Mouse (Mus musculus): Measurements from ENCODE around the gene Armh3. TPM values are rescaled to one million over a fixed set of nuclear protein-coding genes. Genes with fewer than 3 reads are reported as not detected.

Armh3 gene
- total and polyA plus RNA-seq, 3 experiments = 1.1 to 4.9 (median 1.9) TPM

GRCm38 (mm10) chr19:45916461-45916860 is 81.8 kb downstream of the Armh3 start:
- dilution Hi-C loops (cut with MboI; ENCODE audit: extremely low pct_ligation_motif_present, extremely low pct_unique_long_range_greater_than_20kb, low sequenced_read_pairs) (no loop called here), in situ Hi-C loops (cut with MboI; ENCODE audit: low pct_ligation_motif_present, low pct_unique_long_range_greater_than_20kb, low sequenced_read_pairs) (no loop called here)
- Histone ChIP-seq H3K9ac (ENCODE audit: insufficient read depth, low read depth) (no peak overlapping the region), H3K9me3 (replicated peaks; ENCODE audit: low read length) (no peaks in the 10 kb centered on the region), H3K4me2 (ENCODE audit: insufficient read depth, low read depth, poor library complexity, severe bottlenecking) (no peak overlapping the region), H3K79me2 (replicated peaks; ENCODE audit: control insufficient read depth, extremely low read depth, insufficient read depth, poor library complexity, severe bottlenecking) (no peaks in the 10 kb centered on the region), H3K27me3 (replicated peaks) (no peaks in the 10 kb centered on the region), H3K27ac (ENCODE audit: insufficient read depth, low read depth) (no peak overlapping the region), H3K4me3 (replicated peaks in 1 of 3; ENCODE audit: low read depth in 2 of 3, low read length in 2 of 3, poor library complexity in 1 of 3) (no peak overlapping the region), H3K36me3 (replicated peaks in 1 of 2; ENCODE audit: control insufficient read depth in 1 of 2, insufficient read depth in 1 of 2, low read length in 1 of 2) (peaks cover 0 to 4% of the 10 kb centered on the region in 2 experiments), H3K4me1 (ENCODE audit: control insufficient read depth in 1 of 2, insufficient read depth in 2 of 2) (no peaks in the 10 kb centered on the region)
- TF ChIP-seq NELFE (IDR thresholded peaks at IDR 0.05; ENCODE audit: low read depth, low read length) (no peak), ZMIZ1 (IDR thresholded peaks at IDR 0.05; ENCODE audit: low read depth, low read length) (no peak), NRF1 (IDR thresholded peaks at IDR 0.05; ENCODE audit: low read depth, low read length) (no peak), TCF12 (IDR thresholded peaks at IDR 0.05; ENCODE audit: low read depth, low read length) (no peak), CHD1 (IDR thresholded peaks at IDR 0.05; ENCODE audit: low read depth, low read length) (no peak), SMC3 (IDR thresholded peaks at IDR 0.05; ENCODE audit: low read depth, low read length) (no peak), TBP (conservative IDR thresholded peaks at IDR 0.05; ENCODE audit: low read depth, low read length) (no peak), ZKSCAN1 (IDR thresholded peaks at IDR 0.05; ENCODE audit: borderline replicate concordance, low read depth, low read length) (no peak)
- DNase-seq (ENCODE audit: extremely low read depth) = no peak

- Histone ChIP-seq H3K4me3 (replicated peaks in 1 of 3; ENCODE audit: low read depth in 2 of 3, low read length in 2 of 3, poor library complexity in 1 of 3) (no peak overlapping the region), H3K79me2 (replicated peaks; ENCODE audit: control insufficient read depth, extremely low read depth, insufficient read depth, poor library complexity, severe bottlenecking) (no peaks in the 10 kb centered on the region), H3K4me2 (ENCODE audit: insufficient read depth, low read depth, poor library complexity, severe bottlenecking) (no peak overlapping the region), H3K27ac (ENCODE audit: insufficient read depth, low read depth) (no peak overlapping the region), H3K27me3 (replicated peaks) (no peaks in the 10 kb centered on the region), H3K36me3 (replicated peaks in 1 of 2; ENCODE audit: control insufficient read depth in 1 of 2, insufficient read depth in 1 of 2, low read length in 1 of 2) (peaks cover 0 to 4% of the 10 kb centered on the region in 2 experiments), H3K4me1 (ENCODE audit: control insufficient read depth in 1 of 2, insufficient read depth in 2 of 2) (no peaks in the 10 kb centered on the region), H3K9ac (ENCODE audit: insufficient read depth, low read depth) (no peak overlapping the region), H3K9me3 (replicated peaks; ENCODE audit: low read length) (no peaks in the 10 kb centered on the region)
- DNase-seq (ENCODE audit: extremely low read depth) = no peak
- TF ChIP-seq POLR2A (IDR thresholded peaks at IDR 0.05; ENCODE audit: low read depth, low read length) (no peak), PAX5 (IDR thresholded peaks at IDR 0.05; ENCODE audit: low read length) (no peak), ETS1 (conservative IDR thresholded peaks at IDR 0.05; ENCODE audit: low read depth, low read length) (no peak), EP300 (IDR thresholded peaks at IDR 0.05; ENCODE audit: low read length) (no peak), ZNF384 (IDR thresholded peaks at IDR 0.05; ENCODE audit: low read depth, low read length) (no peak), UBTF (IDR thresholded peaks at IDR 0.05; ENCODE audit: low read depth, low read length) (no peak), MAX (IDR thresholded peaks at IDR 0.05; ENCODE audit: low read length) (no peak), MYC (IDR thresholded peaks at IDR 0.05; ENCODE audit: low read depth, low read length) (no peak), GABPA (IDR thresholded peaks at IDR 0.05; ENCODE audit: insufficient replicate concordance, low read depth, low read length) (no peak), MAZ (IDR thresholded peaks at IDR 0.05; ENCODE audit: low read depth, low read length) (no peak), SIN3A (IDR thresholded peaks at IDR 0.05; ENCODE audit: low read length) (no peak), RCOR1 (conservative IDR thresholded peaks at IDR 0.05; ENCODE audit: low read depth, low read length) (no peak)
- dilution Hi-C loops (cut with MboI; ENCODE audit: extremely low pct_ligation_motif_present, extremely low pct_unique_long_range_greater_than_20kb, low sequenced_read_pairs) (no loop called here), in situ Hi-C loops (cut with MboI; ENCODE audit: low pct_ligation_motif_present, low pct_unique_long_range_greater_than_20kb, low sequenced_read_pairs) (no loop called here)
Measured at GRCm38 (mm10) chr19:45916026-45916425, 82.3 kb downstream of the Armh3 start.

All from CH12.LX (cell line).